ENCODE assay signal across 33 mouse cellular contexts in the genomic region with DNA sequence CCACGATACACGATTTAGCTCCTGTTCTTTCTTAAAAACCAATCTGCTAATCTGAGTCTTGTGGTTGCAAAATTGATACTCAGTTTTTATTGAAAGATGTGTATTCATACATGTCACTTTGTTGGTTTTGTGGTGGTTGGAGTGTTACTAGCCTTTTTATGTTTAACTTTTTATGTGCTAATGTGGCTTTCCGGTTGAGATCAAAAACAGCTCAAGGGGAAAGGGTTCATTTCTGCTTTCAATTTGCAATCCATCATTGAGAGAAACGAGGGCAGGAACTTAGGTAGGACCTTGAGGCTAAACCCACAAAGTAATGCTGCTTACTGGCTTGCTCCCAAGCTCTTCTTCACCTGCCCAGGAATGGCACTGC. TPM values are rescaled to one million over a fixed set of nuclear protein-coding genes. Genes with fewer than 3 reads are reported as not detected.
DNase-seq lines count a peak whose midpoint lies in the region; ATAC-seq and TF ChIP-seq lines count a peak whose summit lies in the region.
"Had no signal": no experiment of that assay in that cellular context is flagged by ENCODE, and none has a peak within 500 bp of the region (broad histone marks: within the 10 kb centered on the region; RNA-seq: fewer than 3 reads in every experiment).

No protein-coding gene starts in this region.

- no peak overlapping the region for H3K27ac ChIP-seq in gastrocnemius, adult 2 months
- H3K27ac ChIP-seq: embryonic facial prominence, embryonic 13.5 days; heart, embryonic 10.5 days; heart, embryonic 15.5 days; hindbrain, embryonic 14.5 days; intestine, embryonic 15.5 days; kidney, postnatal 0 days; liver, embryonic 13.5 days; macrophage; neural tube, embryonic 12.5 days had no signal

- no peak overlapping the region for H3K4me3 ChIP-seq in gastrocnemius, adult 2 months
- H3K4me3 ChIP-seq: embryonic facial prominence, embryonic 13.5 days; heart, embryonic 10.5 days; heart, embryonic 15.5 days; intestine, embryonic 15.5 days; liver, embryonic 13.5 days; neural tube, embryonic 12.5 days had no signal

- peak; percentile 42 for DNase-seq in CD4-positive, CD25-positive, alpha-beta regulatory T cell, adult 2 months (ENCODE audit: low read depth, low spot score)
- DNase-seq in T-cell, adult 2 months (ENCODE audit: low spot score): peak; percentile 63
- peak; percentile 58 for DNase-seq in induced T-regulatory cell, adult 2 months (ENCODE audit: low read depth)
- DNase-seq in gastrocnemius, adult 2 months: no peak
- DNase-seq in liver: no peak
- DNase-seq: adrenal gland, postnatal 10 days; cerebellum, adult 11 months; cerebellum, adult 9-10 months; cerebellum, postnatal 36 days; embryo, embryonic 11 days; gastrocnemius, postnatal 10 days; heart, adult 11 months; kidney, adult 2 months; kidney, postnatal 4 days; layer of hippocampus, postnatal 36 days; left cerebral cortex, postnatal 4 days; liver, embryonic 13.5 days; lung, adult 18-20 months; midbrain, embryonic 14.5 days; right cerebral cortex, postnatal 4 days; thymus, adult 2 months had no signal

- 0 out of 2 replicates have a peak, but pooled peaks have one; percentile 23 for ATAC-seq in neutrophil, adult 5-6 weeks (ENCODE audit: extremely low read depth, insufficient number of reproducible peaks, low FRiP score, poor library complexity, severe bottlenecking)
- ATAC-seq in monocyte, adult 5-6 weeks (replicated peaks; ENCODE audit: insufficient number of reproducible peaks, low FRiP score, low TSS enrichment, poor library complexity, severe bottlenecking): no peak
- ATAC-seq: forebrain, embryonic 16.5 days; intestine, embryonic 15.5 days; lung, postnatal 0 days had no signal

- intact Hi-C loops in gastrocnemius, adult 2 months (cut with DNase I): no loop called here

- TF ChIP-seq CTCF in gastrocnemius, adult 2 months (IDR thresholded peaks at IDR 0.05): no peak

RNA-seq across cellular contexts. Expression of a gene that starts 13.0 kb away (rescaled TPM):
- 187 and 204 TPM in 2 replicates for total RNA-seq in neutrophil, adult 5-6 weeks (2017)
- total RNA-seq in gastrocnemius, adult 2 months (2021): 100 to 1,000 TPM; 150 to 175 TPM
- 111 to 143 TPM (median 130 TPM) in 3 replicates for total RNA-seq in monocyte, adult 5-6 weeks (2017)

Comparison
In these comparisons a context has a peak if more than half of its experiments do, and no peak if none do; other contexts are left out.
1. DNase-seq: peak in CD4-positive, CD25-positive, alpha-beta regulatory T cell, adult 2 months (single experiment), T-cell, adult 2 months (single experiment) and induced T-regulatory cell, adult 2 months (single experiment); none in gastrocnemius, adult 2 months (single experiment) and liver (single experiment).